Mouse (Mus musculus) G1E (cell line): ENCODE data around the gene Anxa1. TPM values are rescaled to one million over a fixed set of nuclear protein-coding genes. Genes with fewer than 3 reads are reported as not detected.

ENCODE experiments used
- ATAC-seq: 2 replicates; pipeline ENCODE4 v1.8.0; 2016; ENCODE audit warnings: mild to moderate bottlenecking; ENCODE audit not compliant: insufficient number of reproducible peaks, poor library complexity, low FRiP score, severe bottlenecking; ENCODE audit errors: extremely low read depth
- DNase-seq: peaks from one replicate; pipeline ENCODE4 v3.0.0; 2012; ENCODE audit warnings: low spot score
- H3K27me3 ChIP-seq: 2 replicates; pipeline ENCODE4 v1.6.1; 2012; ENCODE audit warnings: mild to moderate bottlenecking, low read length, inconsistent platforms; ENCODE audit not compliant: insufficient read depth
- H3K36me3 ChIP-seq: replicated peaks from 2 replicates; pipeline ENCODE3; 2012; ENCODE audit warnings: mild to moderate bottlenecking, inconsistent platforms
- H3K4me1 ChIP-seq: 2 replicates; pipeline ENCODE4 v1.6.1; 2012; ENCODE audit warnings: low read depth, low read length, inconsistent platforms, mixed read lengths; ENCODE audit not compliant: insufficient read depth
- H3K4me3 ChIP-seq: 2 replicates; pipeline ENCODE4 v1.5.1; 2012; ENCODE audit warnings: low read depth, mild to moderate bottlenecking, inconsistent platforms, low read length, moderate library complexity, mixed read lengths
- H3K9me3 ChIP-seq: replicated peaks from 2 replicates; pipeline ENCODE4 v1.6.1; 2012; ENCODE audit warnings: inconsistent platforms
- CTCF ChIP-seq: IDR thresholded peaks from 2 replicates; pipeline ENCODE4 v1.5.1; 2012; ENCODE audit warnings: low read depth, low read length, inconsistent platforms, mixed read lengths
- GATA1 ChIP-seq: IDR thresholded peaks from 2 replicates; pipeline ENCODE4 v1.6.1; 2012; ENCODE audit warnings: borderline replicate concordance, low read length, inconsistent platforms, mixed read lengths
- GATA2 ChIP-seq: IDR thresholded peaks from 2 replicates; pipeline ENCODE4 v1.6.1; 2012; ENCODE audit warnings: low read depth, low read length, inconsistent platforms, borderline replicate concordance
- POLR2AphosphoS5 ChIP-seq: IDR thresholded peaks from 2 replicates; pipeline ENCODE4 v1.6.1; 2012; ENCODE audit warnings: low read depth, low read length, inconsistent platforms; ENCODE audit not compliant: insufficient replicate concordance
- TAL1 ChIP-seq: conservative IDR thresholded peaks from 2 replicates; pipeline ENCODE4 v1.6.1; 2012; ENCODE audit warnings: low read depth, low read length, inconsistent platforms, mixed read lengths
- polyA plus RNA-seq: library from polyadenylated mRNA; stranded (reverse); fragments of >175 nt; gene quantifications from 2 replicates; pipeline ENCODE4 v1.2.3, GENCODE M21; 2012
- total RNA-seq, 2 experiments: library from RNA; stranded (forward) in 1 of 2; stranded (reverse) in 1 of 2; fragments of 200-1000 nt in 1 of 2; fragments of >200 nt in 1 of 2; fragmentation: Nextera tagmentation in 1 of 2; gene quantifications; 2 replicates each; pipeline ENCODE4 v1.2.3; 2014 to 2017

Anxa1 gene
- total and polyA plus RNA-seq, 3 experiments, result 3.4 to 4.8 TPM; not detected in 1

DNA sequence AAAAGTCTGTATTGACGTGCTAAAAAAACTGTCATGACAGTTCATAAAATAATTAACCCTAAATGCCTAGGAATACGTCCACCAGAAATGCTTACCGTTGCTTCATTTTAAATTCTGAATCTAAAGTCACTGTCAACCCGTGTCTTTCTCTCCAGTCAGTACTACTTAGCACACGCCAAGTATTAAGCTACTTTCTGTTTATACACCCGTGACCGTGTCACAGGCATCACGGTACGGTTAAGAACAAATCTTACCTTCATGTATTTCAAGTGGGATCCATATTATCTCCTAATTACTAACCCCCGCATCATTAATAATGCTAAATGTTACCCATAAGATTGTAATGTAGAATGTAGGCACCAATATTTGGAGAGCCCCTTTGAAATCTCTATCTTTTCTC, 46.7 kb downstream of the Anxa1 start:
- DNase-seq (no peak), ATAC-seq (no peak)
- H3K36me3 ChIP-seq, result no peaks in the 10 kb centered on the region
- no peaks in the 10 kb centered on the region for H3K9me3 ChIP-seq
- H3K4me3 ChIP-seq, result no peak overlapping the region
- no peaks in the 10 kb centered on the region for H3K27me3 ChIP-seq
- no peaks in the 10 kb centered on the region for H3K4me1 ChIP-seq
- TF ChIP-seq TAL1, result no peak
- TF ChIP-seq GATA1, result no peak
- no peak for TF ChIP-seq POLR2AphosphoS5
- no peak for TF ChIP-seq CTCF
- TF ChIP-seq GATA2, result no peak

Other genes with a start within 250 kb of the Anxa1 start
- not detected in 2 replicates for gene Aldh1a1, start 101.8 kb upstream of the Anxa1 start, total RNA-seq (2014; fragmentation: Nextera tagmentation)
- gene Aldh1a1, start 101.8 kb upstream of the Anxa1 start, total RNA-seq (2017), result 0.11 and 0.41 TPM in 2 replicates
- gene Aldh1a1, start 101.8 kb upstream of the Anxa1 start, polyA plus RNA-seq, result 0.03 TPM in 1 of 2 replicates, not detected in the other